Mouse (Mus musculus): Measurements from ENCODE around the gene Olfr548-ps1.
"Not testable (repeated sequence)": the region's sequence is repeated elsewhere in the genome, so short reads cannot be mapped to it uniquely, and the experiment has no call there.

The Olfr548-ps1 gene

DNA sequence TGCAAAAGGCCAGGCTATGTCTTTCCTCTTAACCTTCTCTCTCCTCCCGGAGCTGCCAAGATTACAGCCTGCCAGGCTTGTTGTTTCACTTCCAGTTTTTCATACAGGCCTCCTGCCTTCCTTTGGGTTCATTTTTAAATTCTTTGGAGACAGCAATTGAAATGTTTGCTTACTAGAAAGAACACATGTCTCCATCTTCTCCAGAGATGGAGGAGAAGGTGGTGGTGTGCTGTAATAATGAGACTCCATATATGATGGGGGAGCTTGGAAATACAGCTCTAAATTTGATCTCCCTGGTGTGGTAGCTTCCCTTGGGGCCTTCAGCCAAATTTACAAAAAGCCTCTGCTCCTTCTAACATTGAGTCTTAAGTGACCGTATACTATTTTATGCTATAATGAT, at the start of gene Olfr548-ps1:
TSS of gene Olfr548-ps1 (plus strand) at position 301 of the 400 bp plus-strand sequence.
- no peak for DNase-seq (ENCODE audit: low read depth, low spot score)

DNA sequence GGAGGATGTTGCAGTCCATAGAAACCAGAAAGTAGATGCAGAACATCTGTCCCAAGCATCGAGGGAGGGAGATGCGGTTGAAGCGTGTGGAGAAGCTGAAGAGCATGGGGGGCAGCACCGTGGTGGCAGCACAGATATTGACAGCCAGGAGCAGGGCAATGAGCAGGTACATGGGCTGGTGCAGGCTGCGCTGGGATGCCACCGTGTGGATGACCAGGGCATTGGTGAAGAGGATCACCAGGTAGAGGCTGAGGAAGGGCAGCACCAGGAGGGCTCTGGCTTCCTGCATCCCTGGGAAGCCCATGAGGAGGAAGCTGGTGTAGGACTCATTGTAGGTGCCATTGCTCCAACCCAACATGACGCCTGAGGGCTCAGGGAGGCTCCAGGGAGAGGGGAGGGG, 46.3 kb upstream of the Olfr548-ps1 start:
- not testable (repeated sequence) for DNase-seq (ENCODE audit: low read depth, low spot score)

DNA sequence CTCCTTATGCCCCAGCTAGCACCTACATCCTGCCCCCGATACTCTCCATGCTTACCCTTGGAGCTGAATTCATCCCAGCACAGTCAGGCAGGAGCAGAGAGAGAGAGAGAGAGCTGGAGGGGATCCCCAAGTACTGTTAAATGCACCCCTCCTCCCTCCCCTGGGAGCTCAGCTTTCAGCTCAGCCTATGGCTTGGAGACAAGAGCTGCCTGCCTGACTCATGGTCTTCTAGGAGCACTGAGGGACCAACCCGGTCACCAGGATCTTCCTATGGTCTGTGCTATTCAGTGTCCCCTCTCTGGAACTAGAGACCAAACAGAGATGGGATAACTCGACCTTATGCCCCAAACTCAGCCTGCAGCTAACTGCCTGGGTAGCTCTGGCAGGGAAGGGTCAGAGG, 41.2 kb upstream of the Olfr548-ps1 start, which contains the start of gene Olfr545:
TSS of gene Olfr545 (minus strand) at position 101 of the 400 bp plus-strand sequence.
- no peak for DNase-seq (ENCODE audit: low read depth, low spot score)

DNA sequence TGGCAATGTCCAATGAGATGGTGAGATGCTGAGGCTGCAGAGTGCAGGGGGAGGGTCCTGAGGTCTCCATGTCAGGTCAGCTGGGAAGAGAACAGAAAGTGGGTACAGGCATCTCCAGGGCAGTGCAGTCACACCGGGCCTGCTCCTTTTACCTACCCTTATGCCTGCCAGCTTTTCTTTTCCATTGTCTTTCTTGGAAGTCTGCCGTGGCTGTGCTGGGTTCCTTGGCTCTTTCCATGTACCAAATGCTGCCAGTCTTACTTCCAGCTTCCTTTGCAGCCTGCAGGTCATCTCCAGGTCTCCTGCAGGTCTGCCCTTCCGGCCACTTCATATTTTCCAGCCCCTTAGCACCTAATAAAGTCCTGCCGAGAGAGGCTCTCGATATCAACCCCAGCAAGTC, 38.7 kb upstream of the Olfr548-ps1 start:
- no peak for DNase-seq (ENCODE audit: low read depth, low spot score)

DNA sequence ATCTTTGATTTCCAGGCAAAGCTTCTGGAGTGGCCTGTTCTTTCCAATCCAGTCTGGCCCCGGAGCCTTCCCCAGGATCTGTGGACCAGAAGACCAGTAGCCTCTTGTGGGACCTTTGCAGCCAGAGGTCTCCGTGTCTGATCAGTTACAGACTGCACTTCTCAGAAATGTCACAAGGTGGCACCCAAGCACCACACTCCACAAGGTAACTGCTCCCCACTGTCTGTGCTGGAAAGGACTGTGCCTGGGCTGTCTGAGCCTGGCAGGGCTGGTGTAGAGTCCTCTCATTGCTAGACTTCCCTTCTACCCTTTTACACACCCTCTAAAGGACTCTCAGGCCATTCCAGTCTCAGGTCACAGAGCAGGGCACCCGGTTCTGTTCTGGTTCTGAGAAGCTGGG, 33.8 kb upstream of the Olfr548-ps1 start:
- DNase-seq (ENCODE audit: low read depth, low spot score): peak; percentile 77

DNA sequence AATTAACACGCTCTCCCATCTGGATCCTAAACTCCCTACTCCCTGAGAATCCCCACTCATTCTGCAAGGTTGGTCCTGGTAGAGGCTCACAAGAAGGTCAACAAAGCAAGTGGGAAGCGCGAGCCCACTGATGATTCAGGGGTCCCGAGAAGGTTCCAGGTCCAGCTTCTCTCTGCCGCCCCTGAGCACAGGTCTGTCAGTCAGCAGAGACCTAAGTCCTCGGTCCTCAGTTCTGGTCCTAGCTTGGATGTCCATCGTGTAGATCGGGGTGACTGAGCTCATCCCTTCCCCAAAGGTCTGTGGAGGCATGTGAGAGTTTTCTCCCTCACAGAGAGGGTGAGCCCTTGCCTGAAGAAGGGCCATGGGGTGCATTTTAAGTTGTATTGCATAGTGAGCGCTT, 32.6 kb upstream of the Olfr548-ps1 start:
- no peak for DNase-seq (ENCODE audit: low read depth, low spot score)

DNA sequence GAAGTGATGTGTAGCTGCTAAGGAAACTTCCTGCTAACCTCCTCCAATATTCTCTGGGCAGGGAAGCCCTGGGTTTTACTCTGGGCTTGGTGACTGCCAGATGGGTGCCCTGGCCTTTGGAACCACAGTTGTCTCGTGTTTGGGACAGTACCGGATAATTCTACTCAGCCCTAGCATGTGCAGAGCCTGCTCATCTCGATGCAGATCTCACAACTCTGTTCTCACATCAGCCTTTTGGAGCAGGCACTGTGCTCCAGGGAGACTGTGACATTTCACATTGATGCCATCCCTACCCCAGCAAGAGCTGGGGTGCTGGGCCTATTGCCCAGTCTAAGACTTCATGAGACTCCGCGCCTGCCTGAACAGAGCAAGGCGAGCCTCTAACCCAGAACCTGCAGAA, 32.0 kb upstream of the Olfr548-ps1 start:
- no peak for DNase-seq (ENCODE audit: low read depth, low spot score)

DNA sequence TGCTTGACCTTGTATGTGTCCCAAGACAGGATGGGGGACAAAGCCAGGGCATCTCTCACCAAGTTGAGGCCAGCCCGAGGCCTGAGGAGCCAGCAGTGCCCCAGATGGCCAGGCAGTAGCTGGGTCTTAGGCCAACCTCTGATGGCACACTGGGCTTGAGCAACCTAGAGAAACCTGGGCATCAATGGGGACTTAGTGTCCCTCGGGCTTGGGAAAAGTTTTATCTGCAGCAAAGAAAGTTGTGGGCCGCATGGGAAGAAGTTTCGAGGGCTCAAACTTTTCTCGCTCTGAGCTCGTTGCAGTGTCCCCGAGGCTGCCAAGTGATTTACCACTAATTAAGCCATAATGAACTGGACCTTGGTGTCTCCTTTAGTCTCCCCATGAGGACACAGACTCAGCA, 31.0 kb upstream of the Olfr548-ps1 start:
- DNase-seq (ENCODE audit: low read depth, low spot score): no peak

DNA sequence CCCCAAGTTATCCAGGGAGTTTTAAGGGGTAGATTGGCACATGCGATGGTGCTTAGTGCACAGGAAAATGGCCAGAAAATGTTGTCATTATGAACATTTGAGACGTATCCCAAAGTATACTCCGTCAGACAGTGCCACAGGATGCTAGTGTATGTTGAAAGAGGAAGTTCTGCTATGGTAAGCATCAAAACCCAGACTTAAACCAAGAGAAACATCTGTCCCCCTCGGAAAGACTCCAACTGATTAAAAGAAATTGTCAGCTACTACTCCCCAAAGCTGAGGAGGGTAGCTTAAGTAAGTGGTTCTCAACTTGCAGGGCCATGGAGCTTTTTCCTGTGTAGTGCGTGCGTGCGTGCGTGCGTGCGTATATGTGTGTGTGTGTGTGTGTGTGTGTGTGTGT, 28.8 kb upstream of the Olfr548-ps1 start:
- no peak for DNase-seq (ENCODE audit: low read depth, low spot score)

DNA sequence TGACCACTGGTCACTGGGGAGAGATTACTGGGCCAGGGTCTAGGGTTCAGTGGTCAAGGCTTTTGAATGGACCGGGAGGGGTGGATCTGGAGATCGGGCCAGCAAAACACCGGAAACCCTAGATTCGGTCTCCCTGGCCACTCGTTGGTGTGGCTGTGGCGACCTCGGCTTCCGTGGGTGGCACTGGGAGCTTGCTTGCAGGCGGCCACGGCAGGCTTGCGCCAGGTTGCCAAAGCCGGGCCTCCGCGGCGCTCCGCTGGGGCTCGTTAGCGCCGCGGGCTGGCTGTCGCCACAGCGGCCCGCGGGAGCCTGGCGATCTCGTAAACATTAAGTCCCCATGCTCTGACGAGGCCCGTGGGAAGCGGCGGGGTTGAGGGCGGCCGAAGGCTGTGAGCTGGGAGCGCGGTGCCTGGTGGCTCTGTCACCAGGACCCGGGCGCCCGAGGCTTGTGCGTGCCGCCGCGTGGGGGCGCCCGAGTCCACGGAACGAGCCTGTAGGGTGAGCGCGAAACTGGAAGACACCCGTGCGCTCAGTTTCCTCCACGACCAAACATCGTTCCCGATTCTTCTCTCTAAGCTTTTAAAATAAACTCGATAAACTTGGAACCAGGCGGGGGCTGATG, 27.8 kb upstream of the Olfr548-ps1 start:
- DNase-seq (ENCODE audit: low read depth, low spot score): peak; percentile 78

DNA sequence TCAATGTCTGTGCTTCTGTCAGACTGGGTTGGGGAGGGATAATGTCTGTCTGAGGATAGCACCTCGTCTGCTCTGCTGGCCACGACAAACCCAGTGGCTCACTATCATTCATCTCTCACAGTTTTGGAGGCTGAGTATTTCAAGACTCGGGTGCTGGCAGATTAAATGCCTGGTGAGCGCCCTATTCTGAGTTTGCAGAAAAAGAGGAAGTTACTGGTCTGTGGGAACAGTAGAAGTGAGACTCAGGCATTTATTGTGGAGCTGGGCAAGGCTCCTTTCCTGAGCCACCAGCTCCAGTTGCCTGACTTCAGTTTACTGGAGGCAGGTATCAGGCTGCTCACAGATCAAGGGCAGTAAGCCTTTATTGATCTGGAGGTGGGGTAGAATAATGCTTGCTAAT, 26.6 kb upstream of the Olfr548-ps1 start:
- no peak for DNase-seq (ENCODE audit: low read depth, low spot score)

DNA sequence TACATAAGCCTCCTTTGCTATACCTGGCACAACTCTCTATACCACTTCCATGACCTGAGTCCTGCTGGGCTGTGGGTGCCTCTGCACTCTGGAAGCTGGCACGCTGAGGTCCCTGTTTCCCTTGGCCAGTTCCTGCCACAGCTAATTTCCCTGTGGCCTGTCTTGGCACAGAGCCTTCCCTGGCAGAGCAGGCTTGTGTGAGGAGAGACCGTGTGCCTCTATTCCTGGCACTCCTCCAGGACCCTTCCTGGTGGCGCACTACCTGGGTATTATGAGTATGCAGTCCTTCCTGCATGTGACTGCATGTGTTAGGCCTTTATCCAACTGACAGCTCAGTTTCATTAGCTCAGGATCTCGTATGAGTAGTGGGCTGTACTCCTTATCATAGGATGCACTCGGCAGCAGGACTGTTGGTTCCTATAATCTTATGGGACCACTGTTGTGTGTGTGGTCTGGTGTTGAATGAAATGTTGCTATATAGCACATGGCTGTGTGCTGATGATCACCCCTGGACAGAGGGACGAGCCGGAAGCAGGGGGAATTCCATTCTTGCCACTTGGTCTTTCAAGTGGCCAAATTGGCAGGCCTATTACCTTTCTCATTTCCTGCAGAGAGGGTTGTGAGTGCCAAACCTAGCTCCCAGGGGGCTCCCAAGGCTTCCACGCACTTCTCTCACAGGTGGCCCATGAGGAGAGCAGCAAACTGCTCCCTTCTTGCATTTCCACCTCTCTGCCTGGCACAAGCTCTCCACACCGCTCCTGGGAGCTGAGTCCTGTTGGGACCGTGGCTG, 24.2 kb upstream of the Olfr548-ps1 start:
- DNase-seq (ENCODE audit: low read depth, low spot score): no peak

DNA sequence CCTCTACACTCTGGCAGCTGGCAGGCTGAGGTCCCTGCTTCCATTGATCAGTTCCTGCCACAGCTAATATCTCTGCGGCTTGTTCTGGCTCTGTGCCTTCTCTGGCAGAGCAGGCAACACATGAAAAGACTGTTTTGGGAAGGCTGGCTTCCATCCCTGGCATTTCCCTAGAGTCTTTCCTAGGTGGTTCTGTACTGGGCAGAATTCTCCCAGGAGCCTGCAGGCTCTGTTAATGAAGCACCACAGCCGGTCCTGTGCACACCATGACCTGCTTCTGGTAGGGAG, 23.7 kb upstream of the Olfr548-ps1 start:
- DNase-seq (ENCODE audit: low read depth, low spot score): no peak

DNA sequence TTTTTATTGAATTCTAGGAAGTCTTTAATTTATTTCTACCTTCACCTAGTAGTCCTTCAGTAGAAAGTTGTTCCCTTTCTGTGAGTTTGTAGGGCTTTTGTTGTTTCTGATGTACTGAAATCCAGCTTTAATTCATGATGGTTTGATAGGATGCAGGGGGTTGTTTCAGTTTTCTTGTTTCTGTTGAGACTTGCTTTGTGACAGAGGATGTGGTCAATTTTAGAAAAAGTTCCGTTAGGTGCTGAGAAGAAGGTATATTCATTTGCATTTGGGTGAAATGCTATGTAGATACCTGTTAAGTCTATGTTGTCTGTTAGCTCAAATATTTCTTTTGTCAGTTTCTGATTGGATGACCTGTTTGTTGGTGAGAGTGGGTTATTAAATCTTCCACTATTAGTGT, 11.6 kb upstream of the Olfr548-ps1 start:
- DNase-seq (ENCODE audit: low read depth, low spot score): no peak

DNA sequence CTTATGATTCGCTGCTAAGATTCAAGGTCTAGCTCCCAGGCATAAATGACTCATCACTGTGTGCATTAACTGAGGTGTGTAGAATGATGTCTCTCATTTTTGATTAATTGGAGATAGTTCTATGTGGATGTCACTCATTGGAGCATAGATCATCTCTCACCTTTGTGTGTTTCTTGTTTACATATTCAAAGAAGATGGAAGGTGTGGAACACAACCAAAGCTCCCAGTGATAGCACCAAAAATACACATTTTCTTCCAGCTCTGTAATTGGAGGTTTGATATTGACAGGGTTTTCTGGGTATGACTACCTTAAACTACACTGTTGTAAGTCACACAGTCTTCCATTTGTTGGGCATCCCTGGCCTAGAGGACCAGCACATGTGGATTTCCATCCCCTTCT, 6.2 kb upstream of the Olfr548-ps1 start, which contains the start of gene Olfr547:
TSS of gene Olfr547 (plus strand) at position 301 of the 400 bp plus-strand sequence.
- DNase-seq (ENCODE audit: low read depth, low spot score): no peak

DNA sequence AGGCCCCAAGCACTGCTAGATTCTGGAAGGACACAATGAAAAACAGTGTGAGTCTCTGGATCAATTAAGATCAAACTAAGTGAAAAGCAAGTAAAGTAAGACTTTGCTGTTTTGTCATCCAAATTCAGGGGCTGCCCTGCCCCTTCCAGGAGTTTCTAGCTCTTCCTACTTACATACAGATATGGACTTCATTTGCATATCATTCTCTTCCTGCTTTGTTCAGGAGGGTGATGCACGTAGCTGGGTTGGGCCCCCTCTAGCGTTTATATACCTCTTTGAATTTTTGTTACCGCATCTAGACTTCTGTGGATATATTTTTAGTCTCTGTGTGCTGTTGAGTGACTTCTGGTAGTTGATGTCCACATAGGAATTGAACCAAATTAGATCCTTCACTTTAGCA, 555 bp downstream of the Olfr548-ps1 start:
- no peak for DNase-seq (ENCODE audit: low read depth, low spot score)

DNA sequence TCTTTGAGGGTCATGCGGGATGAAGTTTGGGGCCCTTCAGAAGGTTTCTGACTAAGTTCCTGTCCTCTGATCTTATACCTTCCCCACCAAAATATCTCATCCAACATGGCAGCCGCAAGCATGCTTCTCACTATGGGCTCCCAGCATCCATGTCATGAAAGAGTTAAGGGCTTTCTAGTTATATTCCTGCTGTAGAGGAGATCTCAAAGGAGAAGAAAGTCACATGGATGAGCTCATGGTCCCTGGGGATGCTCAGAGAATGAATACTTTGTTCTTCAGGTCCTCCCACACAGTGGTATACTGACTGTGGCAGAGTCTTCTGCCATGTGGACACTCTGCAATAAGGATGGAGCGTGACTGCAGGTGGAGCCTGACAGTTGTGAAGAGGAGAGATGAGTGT, 8.9 kb downstream of the Olfr548-ps1 start, which contains the start of gene Olfr549:
TSS of gene Olfr549 (plus strand) at position 301 of the 400 bp plus-strand sequence.
- no peak for DNase-seq (ENCODE audit: low read depth, low spot score)

DNA sequence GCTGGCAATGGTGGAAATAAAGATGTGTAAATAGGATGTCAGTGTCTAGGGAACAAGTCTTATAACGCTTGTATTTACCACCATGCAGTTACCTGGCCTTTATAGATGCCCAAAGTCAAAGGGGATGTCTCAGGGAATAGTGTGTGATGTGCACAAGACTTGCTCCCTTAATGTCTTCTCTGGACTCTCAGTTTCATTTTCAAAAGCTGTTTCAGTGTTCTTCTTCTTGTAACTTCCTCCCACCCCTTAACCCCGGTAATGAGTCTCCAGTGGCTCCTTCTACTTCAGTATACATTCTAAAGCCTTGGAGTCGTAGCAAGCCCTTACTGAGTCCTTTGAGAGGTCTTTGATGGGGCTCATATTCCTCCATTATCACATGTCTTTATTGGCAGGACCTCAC, 12.6 kb downstream of the Olfr548-ps1 start:
- no peak for DNase-seq (ENCODE audit: low read depth, low spot score)

DNA sequence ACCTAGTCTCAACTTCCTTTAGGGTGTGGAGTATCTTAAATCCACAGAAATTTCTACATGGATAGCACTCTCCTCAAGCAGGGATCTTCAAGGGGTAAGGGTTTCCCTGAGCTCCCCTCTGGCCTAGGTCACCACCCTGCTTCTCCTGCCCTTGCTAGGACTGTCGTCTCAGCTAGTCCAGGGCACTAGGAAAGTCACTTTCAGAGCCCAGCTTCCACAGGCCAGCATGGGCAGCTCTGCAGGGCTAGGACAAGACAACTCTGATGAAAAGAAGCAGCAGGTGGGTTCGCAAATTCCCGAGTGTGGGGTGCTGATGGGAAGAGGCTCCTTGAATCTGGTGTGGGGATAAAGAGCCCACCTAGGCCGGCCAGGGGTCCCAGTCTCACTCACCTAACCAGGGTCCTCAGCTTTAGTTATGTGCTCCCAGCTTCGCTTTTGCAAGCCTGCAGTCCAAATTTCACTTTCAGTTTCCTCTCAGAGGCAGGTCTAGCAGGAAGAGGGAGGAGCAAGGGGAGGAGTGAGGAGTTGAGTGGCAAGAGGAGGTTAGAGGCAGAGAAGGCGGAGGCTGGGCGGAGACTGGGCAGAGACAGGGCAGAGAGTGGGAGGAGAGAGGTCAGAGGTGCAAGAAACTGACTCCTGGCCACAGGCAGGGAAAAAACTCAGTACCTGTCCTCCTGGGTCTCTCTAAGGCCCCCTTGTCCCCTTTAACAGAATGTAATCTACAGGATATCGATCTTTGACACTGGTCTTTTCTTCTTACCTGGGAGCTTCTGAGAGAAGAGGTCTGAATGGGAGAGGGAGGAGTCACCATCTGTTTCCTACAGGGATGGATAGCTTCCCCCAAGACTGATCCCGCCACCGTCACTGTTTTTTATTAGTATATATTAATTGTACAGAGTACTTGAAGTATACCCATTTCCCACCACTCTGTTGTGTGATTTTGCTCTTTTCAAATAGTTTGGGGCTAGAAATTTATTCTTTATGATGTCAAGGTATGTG, 24.6 kb downstream of the Olfr548-ps1 start, which contains the start of gene Trim21:
TSS of gene Trim21 (minus strand) at position 488 of the 999 bp plus-strand sequence.
- DNase-seq (ENCODE audit: low read depth, low spot score): peak; percentile 64

DNA sequence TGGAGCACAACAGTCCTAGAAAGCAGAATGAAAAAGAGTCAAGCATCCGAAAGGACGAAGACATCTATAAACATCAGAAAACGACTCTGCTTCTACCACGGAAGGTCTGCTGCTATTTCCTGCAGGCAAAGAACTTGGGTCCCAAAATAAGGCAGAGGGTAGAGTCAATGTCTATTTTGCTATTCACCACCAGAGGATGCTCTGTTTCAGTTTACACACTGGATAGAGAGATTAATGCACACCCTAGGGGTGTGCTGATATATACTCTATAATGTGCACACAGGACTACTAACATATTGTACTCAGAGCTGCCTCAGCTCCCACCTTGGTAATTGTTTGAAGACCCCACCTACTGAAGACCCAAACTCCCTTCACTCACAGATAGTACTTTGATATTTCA, 25.5 kb downstream of the Olfr548-ps1 start:
- no peak for DNase-seq (ENCODE audit: low read depth, low spot score)

DNA sequence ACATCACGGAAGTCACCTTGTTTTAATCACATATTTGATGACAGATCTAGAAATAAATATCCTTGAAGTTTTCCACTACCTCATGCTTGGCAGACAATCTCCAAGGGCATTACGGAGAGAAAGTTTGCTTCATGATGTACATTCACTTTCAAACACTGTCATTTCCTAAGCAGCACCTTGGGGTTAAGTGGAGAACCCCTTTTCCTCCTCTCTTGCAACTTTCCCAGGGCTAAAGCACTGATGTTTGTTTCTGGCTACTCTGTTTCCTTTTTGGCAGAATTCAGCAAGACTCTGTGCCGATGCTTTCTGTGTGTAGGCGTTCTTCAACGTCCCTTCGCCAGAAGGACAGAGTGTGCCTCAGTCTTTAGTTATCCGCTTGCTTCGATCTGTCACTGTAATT, 30.4 kb downstream of the Olfr548-ps1 start, which contains the start of gene Olfr550:
TSS of gene Olfr550 (plus strand) at position 301 of the 400 bp plus-strand sequence.
- DNase-seq (ENCODE audit: low read depth, low spot score): no peak

Data from forelimb bud, embryonic 11.5 days (tissue).